10 mouse cellular contexts compared by ENCODE assay signal in the genomic region with DNA sequence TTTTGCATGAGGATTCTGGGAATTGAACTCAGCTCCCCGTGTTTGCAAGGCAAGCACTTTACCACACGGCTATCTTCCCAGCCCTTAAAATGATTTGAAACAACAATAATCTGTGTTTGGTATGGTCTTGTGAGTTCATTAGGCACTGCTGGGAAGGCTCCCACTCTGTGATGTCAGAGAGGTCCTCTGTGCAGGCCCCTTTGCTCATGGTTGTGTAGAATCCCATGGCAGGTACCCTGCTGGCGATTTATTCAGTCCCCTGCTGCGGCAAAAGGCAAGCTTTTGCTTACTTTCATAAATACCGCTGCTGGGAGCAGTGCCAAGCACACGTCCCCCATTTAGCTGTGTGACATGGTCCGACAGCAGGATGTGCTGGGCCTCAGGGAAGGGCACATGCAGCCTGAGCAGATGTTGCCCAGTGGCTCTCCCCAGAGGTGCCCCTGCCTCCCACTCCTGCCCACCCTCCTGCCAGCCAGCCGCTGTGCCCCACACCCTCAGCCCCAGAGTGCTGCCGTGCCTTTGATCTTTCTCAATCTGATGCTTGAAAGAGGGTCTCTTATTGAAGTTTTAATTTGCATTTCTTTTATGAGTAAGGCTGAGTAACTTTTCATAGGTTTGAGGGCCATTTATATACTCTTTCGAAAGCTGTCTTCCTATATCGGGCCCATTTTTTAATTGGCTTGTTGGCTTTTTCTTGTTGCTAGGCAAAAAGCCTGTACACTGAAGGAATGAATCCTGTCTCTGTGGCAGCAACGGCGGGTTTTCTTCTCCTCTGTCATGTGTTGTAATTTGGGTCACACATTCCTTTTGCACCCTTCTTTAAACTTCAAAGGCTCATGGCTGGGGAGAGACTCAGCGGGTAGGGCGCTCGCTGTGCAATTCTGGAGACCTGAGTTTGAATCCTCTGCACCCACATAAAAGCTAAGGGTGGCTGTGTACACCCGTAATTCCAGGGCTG.
DNase-seq lines count a peak whose midpoint lies in the region; ATAC-seq lines count a peak whose summit lies in the region.
"Had no signal": no experiment of that assay in that cellular context is flagged by ENCODE, and none has a peak within 500 bp of the region (broad histone marks: within the 10 kb centered on the region; RNA-seq: fewer than 3 reads in every experiment).

No protein-coding gene starts in this region.

- H3K9ac ChIP-seq in lung, embryonic 15.5 days: no peak overlapping the region
- no peak overlapping the region for H3K9ac ChIP-seq in embryonic facial prominence, embryonic 14.5 days (ENCODE audit: low read depth, low read length)
- H3K9ac ChIP-seq in neural tube, embryonic 15.5 days (replicated peaks): no peak overlapping the region

- no peak overlapping the region for H3K4me2 ChIP-seq in lung, embryonic 15.5 days
- H3K4me2 ChIP-seq in embryonic facial prominence, embryonic 14.5 days (ENCODE audit: low read depth, low read length): peak overlapping the region; percentile 16; the same call in 1 of the 2 replicates
- no peak overlapping the region for H3K4me2 ChIP-seq in neural tube, embryonic 15.5 days

- H3K27ac ChIP-seq in lung, embryonic 15.5 days: no peak overlapping the region
- no peak overlapping the region for H3K27ac ChIP-seq in embryonic facial prominence, embryonic 14.5 days (replicated peaks; ENCODE audit: low read depth, low read length)
- H3K27ac ChIP-seq in limb, embryonic 10.5 days: 0 out of 2 replicates have a peak overlapping the region, but pooled peaks have one; percentile 26
- H3K27ac ChIP-seq in neural tube, embryonic 15.5 days (replicated peaks): peak overlapping the region; percentile 13; the same call in 1 of the 2 replicates
- H3K27ac ChIP-seq: heart, embryonic 10.5 days had no signal

- H3K4me1 ChIP-seq in lung, embryonic 15.5 days: peaks cover 12% of the 10 kb centered on the region
- H3K4me1 ChIP-seq in embryonic facial prominence, embryonic 14.5 days (ENCODE audit: control insufficient read depth, insufficient read depth, low read length): peaks cover 8% of the 10 kb centered on the region
- H3K4me1 ChIP-seq in limb, embryonic 10.5 days: peaks cover 9% of the 10 kb centered on the region
- H3K4me1 ChIP-seq in neural tube, embryonic 15.5 days: peaks cover 12% of the 10 kb centered on the region
- H3K4me1 ChIP-seq: heart, embryonic 10.5 days had no signal

- peak; percentile 44; the same call in 1 of the 2 replicates for ATAC-seq in lung, embryonic 15.5 days (ENCODE audit: borderline replicate concordance, extremely low read depth, low FRiP score, low TSS enrichment)
- peak; percentile 65; the same call in 1 of the 2 replicates for ATAC-seq in embryonic facial prominence, embryonic 14.5 days (ENCODE audit: low read depth)
- ATAC-seq in neural tube, embryonic 15.5 days (ENCODE audit: low FRiP score): peak; percentile 62; the same call in 1 of the 2 replicates

- H3K4me3 ChIP-seq in lung, embryonic 15.5 days: no peak overlapping the region
- no peak overlapping the region for H3K4me3 ChIP-seq in embryonic facial prominence, embryonic 14.5 days (ENCODE audit: low read depth, low read length)
- H3K4me3 ChIP-seq in limb, embryonic 10.5 days: no peak overlapping the region
- no peak overlapping the region for H3K4me3 ChIP-seq in neural tube, embryonic 15.5 days (replicated peaks)
- H3K4me3 ChIP-seq: heart, embryonic 10.5 days had no signal

- H3K9me3 ChIP-seq in lung, embryonic 15.5 days: no peaks in the 10 kb centered on the region
- no peaks in the 10 kb centered on the region for H3K9me3 ChIP-seq in embryonic facial prominence, embryonic 14.5 days (ENCODE audit: control insufficient read depth, low read length)
- no peaks in the 10 kb centered on the region for H3K9me3 ChIP-seq in limb, embryonic 10.5 days (replicated peaks)
- no peaks in the 10 kb centered on the region for H3K9me3 ChIP-seq in neural tube, embryonic 15.5 days (replicated peaks)
- H3K9me3 ChIP-seq: heart, embryonic 10.5 days had no signal

- 30% methylated on average over 17 of the region's 17 CpGs for WGBS in lung, embryonic 15.5 days
- WGBS in embryonic facial prominence, embryonic 14.5 days: 41% methylated on average over 17 of the region's 17 CpGs
- WGBS in limb, embryonic 10.5 days: 50% methylated on average over 17 of the region's 17 CpGs
- WGBS in neural tube, embryonic 15.5 days: 16% methylated on average over 17 of the region's 17 CpGs

- peaks cover 36% of the 10 kb centered on the region for H3K27me3 ChIP-seq in lung, embryonic 15.5 days
- no peaks in the 10 kb centered on the region; the same call in 1 of the 2 replicates for H3K27me3 ChIP-seq in embryonic facial prominence, embryonic 14.5 days (replicated peaks; ENCODE audit: control insufficient read depth, insufficient read depth, low read length)
- peaks cover 83% of the 10 kb centered on the region for H3K27me3 ChIP-seq in limb, embryonic 10.5 days (ENCODE audit: low read depth, poor library complexity, severe bottlenecking)
- H3K27me3 ChIP-seq in neural tube, embryonic 15.5 days (replicated peaks): peaks cover 32% of the 10 kb centered on the region

- no peak for DNase-seq in lung, postnatal 36 days
- DNase-seq in embryonic facial prominence, embryonic 14.5 days (ENCODE audit: low spot score): peak; percentile 84
- DNase-seq in limb, embryonic 10.5 days (ENCODE audit: low spot score): no peak
- no peak for DNase-seq in layer of hippocampus, postnatal 10 days (ENCODE audit: low spot score in 2 of 2)
- DNase-seq in B cell, adult 2 months: no peak
- DNase-seq in gastrocnemius, postnatal 4 days (ENCODE audit: low spot score in 2 of 2): no peak
- DNase-seq: adrenal gland, postnatal 25 days had no signal

- no peaks in the 10 kb centered on the region for H3K36me3 ChIP-seq in lung, embryonic 15.5 days
- no peaks in the 10 kb centered on the region for H3K36me3 ChIP-seq in embryonic facial prominence, embryonic 14.5 days (ENCODE audit: control insufficient read depth, insufficient read depth, low read length)
- H3K36me3 ChIP-seq in limb, embryonic 10.5 days: no peaks in the 10 kb centered on the region
- no peaks in the 10 kb centered on the region for H3K36me3 ChIP-seq in neural tube, embryonic 15.5 days
- H3K36me3 ChIP-seq: heart, embryonic 10.5 days had no signal

Comparison
In these comparisons a context has a peak if more than half of its experiments do, and no peak if none do; other contexts are left out.
1. H3K27ac ChIP-seq: peak in limb, embryonic 10.5 days (single experiment) and neural tube, embryonic 15.5 days (single experiment); none in lung, embryonic 15.5 days (single experiment) and embryonic facial prominence, embryonic 14.5 days (single experiment).
2. Peak in every context shown above with its lines, with median percentiles within 50 percentile points of each other: ATAC-seq.